Mouse (Mus musculus) CD4-positive naive resting alpha-beta T cell, adult 76 days (primary cell): ENCODE results near the gene Gas7. TPM values are rescaled to one million over a fixed set of nuclear protein-coding genes. Genes with fewer than 3 reads are reported as not detected.

Experiments
- total RNA-seq: library from RNA; stranded (reverse); gene quantifications from one replicate; pipeline ENCODE4 v1.2.4, GENCODE M21; 2023

Gas7 gene
- 0.97 TPM for total RNA-seq

GRCm38 (mm10) chr11:67454874-67455526 lies at the start of gene Gas7:
Gene Gas7 (plus strand): TSS chr11:67455437.

DNA sequence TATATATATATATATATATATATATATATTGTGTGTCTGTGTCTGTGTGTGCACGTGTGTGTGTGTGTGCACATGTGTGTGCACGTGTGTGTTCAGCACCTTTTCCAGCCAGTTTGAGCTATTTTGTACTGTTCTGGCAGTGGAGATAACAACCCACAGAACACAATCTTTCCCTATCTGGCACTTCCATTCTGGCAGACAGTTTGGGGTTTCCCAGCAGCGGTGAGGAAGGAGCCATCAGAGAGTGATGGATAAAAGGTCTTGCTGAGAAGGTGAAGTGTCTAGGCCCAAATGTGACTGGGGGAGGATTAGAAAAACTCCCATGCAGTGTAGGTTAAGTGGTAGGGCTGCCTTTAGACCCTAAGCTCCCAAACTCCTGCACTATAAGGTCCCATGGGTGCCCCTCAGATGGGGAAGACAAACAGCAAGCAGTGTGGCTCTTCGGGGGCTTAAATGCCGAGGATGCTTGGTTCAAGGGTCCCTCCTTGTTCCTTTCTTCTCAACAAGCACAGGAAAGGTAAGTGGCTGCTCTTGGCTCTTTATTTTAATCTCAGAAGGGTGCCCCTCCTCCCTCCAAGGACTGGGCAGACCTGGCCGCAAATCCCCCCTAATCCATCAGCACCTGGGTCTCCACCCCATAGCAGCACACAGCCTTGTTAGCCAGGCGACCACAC lies 239.6 kb downstream of the Gas7 start, which contains the start of gene Rcvrn:
Gene Rcvrn, plus strand, starts transcription at position 624 of the 674 bp plus-strand sequence.

Other genes starting within 250 kb of the Gas7 start
- gene Myh4, start 217.4 kb upstream of the Gas7 start, total RNA-seq = not detected
- gene Myh8, start 178.3 kb upstream of the Gas7 start, total RNA-seq = not detected
- gene Myh13, start 133.8 kb upstream of the Gas7 start, total RNA-seq = not detected
- not detected for gene Rcvrn, start 239.9 kb downstream of the Gas7 start, total RNA-seq